Mouse (Mus musculus) adrenal gland, postnatal 36 days (tissue): ENCODE measurements around the gene Mns1. TPM values are rescaled to one million over a fixed set of nuclear protein-coding genes. Genes with fewer than 3 reads are reported as not detected.
"Not testable (repeated sequence)": the region's sequence is repeated elsewhere in the genome, so short reads cannot be mapped to it uniquely, and the experiment has no call there.

Experiments used
- DNase-seq, 2 experiments: peaks; one replicate each; pipeline ENCODE4 v3.0.0; 2021; ENCODE audit warnings: mixed read lengths in 1 of 2
- total RNA-seq, 2 experiments: library from RNA; stranded (reverse); gene quantifications; 2 replicates each; pipeline ENCODE4 v1.2.3; 2021

Gene Mns1
- total RNA-seq, 2 experiments from 2014 or later, result 2.7 to 4.0 TPM

DNA sequence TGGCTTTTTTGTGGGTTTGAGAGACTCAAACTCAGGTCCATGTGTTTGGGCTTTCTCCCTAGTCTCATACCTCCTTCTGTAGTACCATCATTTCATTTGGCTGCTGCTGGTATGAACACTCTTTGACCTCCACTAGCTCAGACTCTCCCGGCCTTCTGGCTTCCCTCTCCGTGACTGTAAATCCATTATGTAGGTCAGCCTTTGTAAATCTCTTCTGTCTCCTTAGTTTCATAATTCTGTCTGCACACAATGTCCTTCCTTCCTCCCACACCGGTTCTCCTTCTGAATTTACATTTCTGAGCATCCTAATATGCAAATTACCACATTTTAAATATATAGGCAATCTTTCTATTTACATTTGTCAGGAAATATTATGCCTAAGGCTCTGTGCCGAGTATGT is 9.9 kb upstream of the Mns1 start:
- DNase-seq, result peak; percentile 5 to 14

GRCm38 (mm10) chr9:72434876-72435275 is 2.9 kb upstream of the Mns1 start:
- DNase-seq, result no peak

GRCm38 (mm10) chr9:72438749-72439148 is 938 bp downstream of the Mns1 start:
- no peak for DNase-seq

- DNase-seq, result no peak
These were observed 2.5 kb downstream of the Mns1 start for GRCm38 (mm10) chr9:72440358-72440757.

GRCm38 (mm10) chr9:72440948-72441926 is 3.4 kb downstream of the Mns1 start:
- peak in 1 of 2 experiments; percentile 20 for DNase-seq

- no peak for DNase-seq
These were observed 4.3 kb downstream of the Mns1 start for GRCm38 (mm10) chr9:72441927-72442715.

- DNase-seq, result peak; percentile 64 to 72
These were observed 10.2 kb downstream of the Mns1 start for GRCm38 (mm10) chr9:72448026-72448425.

GRCm38 (mm10) chr9:72449367-72449766 is 11.6 kb downstream of the Mns1 start:
- DNase-seq, result peak; percentile 33 to 35

- DNase-seq, result no peak
These were observed 12.0 kb downstream of the Mns1 start for GRCm38 (mm10) chr9:72449841-72450240.

GRCm38 (mm10) chr9:72450363-72450762 is 12.6 kb downstream of the Mns1 start:
- no peak for DNase-seq

GRCm38 (mm10) chr9:72451111-72451510 is 13.3 kb downstream of the Mns1 start:
- DNase-seq, result no peak

GRCm38 (mm10) chr9:72454281-72454680 is 16.5 kb downstream of the Mns1 start:
- not testable (repeated sequence) for DNase-seq

GRCm38 (mm10) chr9:72456374-72456773 is 18.6 kb downstream of the Mns1 start:
- no peak for DNase-seq

DNA sequence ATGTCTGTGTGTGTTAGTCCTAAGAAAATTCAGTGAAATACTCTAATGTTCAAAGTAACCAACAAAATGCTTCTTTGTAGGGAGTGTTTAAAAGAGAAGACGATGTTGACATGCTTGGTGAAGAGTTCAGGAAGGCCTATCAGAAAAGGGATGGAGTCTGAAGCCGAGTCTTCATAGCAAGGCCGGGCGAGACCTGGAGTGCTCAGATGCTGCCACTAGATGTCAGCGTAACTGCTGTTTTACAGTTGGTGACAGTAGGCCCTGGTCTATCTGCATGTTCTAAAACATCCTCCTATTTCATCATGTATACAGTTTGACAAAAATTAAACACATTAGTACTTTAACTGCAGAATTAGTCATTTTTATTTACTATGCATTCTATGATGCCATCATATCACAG is 20.4 kb downstream of the Mns1 start:
- peak; percentile 75 to 82 for DNase-seq

- DNase-seq, result no peak
These were observed 21.9 kb downstream of the Mns1 start for GRCm38 (mm10) chr9:72459703-72460102.

DNA sequence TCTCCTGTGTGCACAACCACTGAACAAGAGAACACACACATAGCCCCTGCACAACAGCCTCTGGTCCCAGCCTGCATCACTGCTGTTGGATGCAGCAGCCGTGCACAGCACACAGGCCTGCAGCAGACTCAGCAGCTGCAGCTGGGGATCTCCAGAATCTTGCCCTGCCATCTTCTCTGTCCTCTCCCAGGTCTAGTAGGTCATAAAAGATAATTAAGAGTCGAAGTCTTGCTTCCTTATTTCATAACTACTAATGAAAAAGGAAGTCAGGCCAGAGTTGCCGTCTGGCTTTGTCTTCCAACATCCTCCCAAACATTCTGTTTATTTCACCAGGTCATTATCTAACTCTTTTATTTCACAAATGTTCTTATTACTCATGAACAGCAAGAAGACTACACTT is 23.0 kb downstream of the Mns1 start:
- no peak for DNase-seq

DNA sequence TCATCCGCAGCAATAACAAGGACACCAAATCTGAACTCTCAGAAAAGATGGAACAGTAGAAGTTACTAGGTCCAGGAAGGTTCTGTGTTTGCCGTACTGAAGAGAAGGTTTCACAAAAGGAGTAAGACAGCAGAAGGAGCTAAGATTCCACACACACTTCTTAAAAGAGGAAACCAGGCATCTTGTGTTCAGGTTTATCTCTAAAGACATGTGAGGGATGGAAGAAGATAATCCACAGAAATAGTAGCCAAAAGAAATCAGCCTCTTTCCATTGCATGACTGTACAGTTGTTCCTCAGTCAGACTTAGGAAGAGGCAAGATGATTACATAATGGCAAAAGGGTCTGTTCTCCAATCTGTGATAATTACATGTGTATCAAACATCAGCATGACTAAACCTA is 24.6 kb downstream of the Mns1 start:
- no peak for DNase-seq

DNA sequence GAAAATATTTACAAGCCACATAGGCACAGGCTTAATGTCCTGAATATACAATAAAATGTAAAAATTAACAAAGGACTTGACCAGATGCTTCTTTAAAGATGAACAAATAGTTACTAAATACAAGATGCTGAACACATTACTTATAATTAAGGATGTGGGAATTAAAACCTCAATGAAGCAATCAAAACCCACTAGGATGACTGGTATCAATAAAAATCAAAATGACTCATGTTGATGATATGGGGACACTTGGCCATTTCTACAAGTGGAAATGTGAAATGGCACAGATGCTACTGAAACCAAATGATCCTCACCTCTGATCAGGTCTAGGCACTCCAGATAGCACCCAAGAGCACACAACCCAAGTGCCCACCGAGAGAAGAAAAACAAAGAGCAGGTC is 27.0 kb downstream of the Mns1 start:
- no peak for DNase-seq

GRCm38 (mm10) chr9:72465754-72466181 is 28.0 kb downstream of the Mns1 start:
- DNase-seq, result no peak

- peak; percentile 31 to 49 for DNase-seq
These were observed 30.0 kb downstream of the Mns1 start for GRCm38 (mm10) chr9:72467551-72468407.

DNA sequence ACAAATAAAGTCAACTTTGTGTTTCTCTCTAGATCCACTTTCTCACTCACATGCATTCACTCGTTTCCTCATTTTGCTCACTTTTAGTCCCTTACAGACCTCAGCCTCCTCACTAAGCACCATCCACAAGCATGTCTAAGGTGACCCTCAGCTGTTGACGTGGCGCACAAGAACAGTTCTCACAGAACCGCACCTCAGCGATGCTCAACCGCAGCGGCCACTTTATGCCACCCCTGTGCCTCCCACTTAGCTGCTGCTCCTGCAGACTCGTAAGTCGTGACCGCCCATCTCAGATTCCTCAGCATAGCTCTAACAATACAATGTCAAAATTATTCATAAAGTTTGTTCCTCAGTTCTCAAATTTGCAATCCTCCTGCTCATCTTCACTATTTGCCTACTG is 30.8 kb downstream of the Mns1 start:
- no peak for DNase-seq

DNA sequence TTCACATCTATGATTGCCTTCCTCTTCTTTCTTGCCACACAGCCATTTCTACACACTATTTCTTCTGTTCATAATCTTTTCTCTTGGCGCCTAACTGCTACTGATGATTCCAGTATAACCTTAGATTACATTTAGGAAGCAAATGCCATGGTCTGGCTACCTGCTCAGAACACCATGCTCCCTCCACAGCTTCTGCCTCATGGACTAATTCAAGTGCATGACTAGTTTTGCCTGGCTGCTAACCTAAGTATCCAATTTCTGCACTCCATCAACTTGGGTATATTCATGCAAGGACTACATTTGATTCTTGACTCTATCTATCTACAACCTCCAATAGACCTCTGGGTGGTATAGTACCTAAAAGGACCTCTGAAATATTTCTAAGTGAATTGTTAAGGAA is 32.0 kb downstream of the Mns1 start:
- no peak for DNase-seq
